Mouse (Mus musculus) midbrain, embryonic 11.5 days (tissue): Measurements from ENCODE around the gene Gm20458. TPM values are rescaled to one million over a fixed set of nuclear protein-coding genes. Genes with fewer than 3 reads are reported as not detected.

ENCODE experiments used
- ATAC-seq: fragments of 200-750 bp; cut with Nextera tagmentation; 2 replicates; pipeline ENCODE4 v1.8.0; 2017; ENCODE audit warnings: moderate TSS enrichment, moderate library complexity; ENCODE audit not compliant: low FRiP score
- DNase-seq: peaks from one replicate; pipeline ENCODE4 v3.0.0; 2015; ENCODE audit warnings: low spot score; ENCODE audit errors: missing footprints
- H3K27ac ChIP-seq: fragments of 300-500 bp; sonication (generic); 2 replicates; pipeline ENCODE4 v1.5.1; 2014; ENCODE audit warnings: low read depth, low read length
- H3K27me3 ChIP-seq: fragments of 300-500 bp; sonication (generic); 2 replicates; pipeline ENCODE4 v1.6.1; 2014; ENCODE audit warnings: mild to moderate bottlenecking, low read length, moderate library complexity, mixed read lengths; ENCODE audit not compliant: control insufficient read depth, insufficient read depth
- H3K36me3 ChIP-seq: fragments of 300-500 bp; sonication (generic); 2 replicates; pipeline ENCODE4 v1.6.1; 2014; ENCODE audit warnings: mild to moderate bottlenecking, low read length, moderate library complexity, mixed read lengths; ENCODE audit not compliant: control insufficient read depth, insufficient read depth
- H3K4me1 ChIP-seq: fragments of 300-500 bp; sonication (generic); 2 replicates; pipeline ENCODE4 v1.6.1; 2014; ENCODE audit warnings: low read length; ENCODE audit not compliant: control insufficient read depth, insufficient read depth
- H3K4me2 ChIP-seq: fragments of 300-500 bp; sonication (generic); 2 replicates; pipeline ENCODE4 v1.6.1; 2014; ENCODE audit warnings: mild to moderate bottlenecking, moderate library complexity
- H3K4me3 ChIP-seq: fragments of 300-500 bp; sonication (generic); 2 replicates; pipeline ENCODE4 v1.5.1; 2014; ENCODE audit warnings: low read depth, low read length
- H3K9ac ChIP-seq: fragments of 300-500 bp; sonication (generic); 2 replicates; pipeline ENCODE4 v1.6.1; 2014; ENCODE audit warnings: low read length
- H3K9me3 ChIP-seq: fragments of 300-500 bp; sonication (generic); 2 replicates; pipeline ENCODE4 v1.6.1; 2016; ENCODE audit warnings: low read length; ENCODE audit not compliant: control insufficient read depth
- WGBS: fragments of 180-500 bp; shearing (Covaris S2); extraction: QIAGEN DNeasy Blood & Tissue Kit; methylation state at CpG from one replicate; pipeline ENCODE4 v1.1.7; 2014; 5-methylcytosine and 5-hydroxymethylcytosine counted together
- polyA plus RNA-seq: library from polyadenylated mRNA; unstranded; fragments of >200 nt; fragmentation: Nextera tagmentation; extraction: Ambion mirVana; gene quantifications from 2 replicates; pipeline ENCODE4 v1.2.1, GENCODE M21; 2014

Gene Gm20458
- polyA plus RNA-seq, 1 experiment from 2014 or later = 5.0 TPM

GRCm38 (mm10) chr2:164485681-164486257, 25.0 kb downstream of the Gm20458 start, which contains the start of gene Dbndd2:
TSS of gene Dbndd2 (plus strand) at chr2:164486106.
- peak; percentile 92 for DNase-seq
- peak; percentile 73 for ATAC-seq
- no peak within 1 kb of the TSS for H3K27ac ChIP-seq
- H3K4me1 ChIP-seq = peaks cover 9% of the 10 kb centered on the region
- peak within 1 kb of the TSS; percentile 72 for H3K9ac ChIP-seq
- peak within 1 kb of the TSS; percentile 100 for H3K4me2 ChIP-seq
- H3K27me3 ChIP-seq = peaks cover 20% of the 10 kb centered on the region
- H3K9me3 ChIP-seq = no peaks in the 10 kb centered on the region
- peak within 1 kb of the TSS; percentile 72 for H3K4me3 ChIP-seq
- no peaks in the 10 kb centered on the region for H3K36me3 ChIP-seq
- under 1% methylated on average over 25 of the region's 26 CpGs for WGBS

- H3K36me3 ChIP-seq = no peaks in the 10 kb centered on the region
- peak overlapping the region; percentile 72 for H3K4me3 ChIP-seq
- under 1% methylated on average over 62 of the region's 90 CpGs for WGBS
- H3K27me3 ChIP-seq = peaks cover 20% of the 10 kb centered on the region
- ATAC-seq (peak; percentile 62; the same call in 1 of the 2 replicates), DNase-seq (peak; percentile 93)
- H3K9ac ChIP-seq = peak overlapping the region; percentile 72
- H3K9me3 ChIP-seq = no peaks in the 10 kb centered on the region
- H3K27ac ChIP-seq = no peak overlapping the region
- H3K4me1 ChIP-seq = peaks cover 9% of the 10 kb centered on the region
- peak overlapping the region; percentile 100 for H3K4me2 ChIP-seq
Measured at GRCm38 (mm10) chr2:164486258-164487114, 25.7 kb downstream of the Gm20458 start.

GRCm38 (mm10) chr2:164487115-164487527, 26.4 kb downstream of the Gm20458 start:
- H3K4me3 ChIP-seq = peak overlapping the region; percentile 72
- no peaks in the 10 kb centered on the region for H3K36me3 ChIP-seq
- no peaks in the 10 kb centered on the region for H3K9me3 ChIP-seq
- WGBS = 14% methylated on average over 11 of the region's 11 CpGs
- H3K27me3 ChIP-seq = peaks cover 20% of the 10 kb centered on the region
- no peak overlapping the region for H3K27ac ChIP-seq
- DNase-seq (peak; percentile 92), ATAC-seq (peak; percentile 7; the same call in 1 of the 2 replicates)
- peaks cover 9% of the 10 kb centered on the region for H3K4me1 ChIP-seq
- H3K9ac ChIP-seq = peak overlapping the region; percentile 72
- peak overlapping the region; percentile 100 for H3K4me2 ChIP-seq

DNA sequence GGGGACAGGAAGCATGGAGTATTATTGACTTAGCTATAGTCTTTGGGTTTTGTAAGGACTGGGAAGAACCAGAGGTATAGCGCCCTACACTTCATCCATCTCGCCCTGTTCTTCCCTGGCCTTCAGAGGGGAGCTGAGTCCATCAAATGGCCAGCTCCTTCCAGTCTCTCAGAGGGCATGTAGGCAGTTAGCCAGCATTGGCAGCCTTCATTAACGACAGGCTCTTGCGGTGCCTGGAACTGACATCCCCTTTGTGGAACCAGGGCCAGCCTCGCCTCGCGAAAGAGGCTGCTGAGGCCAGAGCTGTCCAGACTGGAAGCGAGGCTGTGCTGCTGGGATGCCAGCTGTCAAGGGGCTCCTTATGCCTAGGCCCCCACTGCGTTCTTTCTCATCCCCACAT, 27.0 kb downstream of the Gm20458 start:
- ATAC-seq (no peak), DNase-seq (no peak)
- WGBS = 67% methylated on average over 9 of the region's 9 CpGs
- Histone ChIP-seq H3K4me2 (no peak overlapping the region), H3K27ac (no peak overlapping the region), H3K9ac (no peak overlapping the region), H3K27me3 (peaks cover 20% of the 10 kb centered on the region), H3K4me1 (peaks cover 9% of the 10 kb centered on the region), H3K9me3 (no peaks in the 10 kb centered on the region), H3K4me3 (no peak overlapping the region), H3K36me3 (no peaks in the 10 kb centered on the region)

- Histone ChIP-seq H3K27ac (no peak overlapping the region), H3K4me3 (no peak overlapping the region), H3K36me3 (no peaks in the 10 kb centered on the region), H3K4me1 (peaks cover 5% of the 10 kb centered on the region; the same call in 1 of the 2 replicates), H3K9ac (no peak overlapping the region), H3K4me2 (no peak overlapping the region), H3K9me3 (no peaks in the 10 kb centered on the region), H3K27me3 (no peaks in the 10 kb centered on the region)
- ATAC-seq = no peak
- 43% methylated on average over 2 of the region's 2 CpGs for WGBS
- DNase-seq = no peak
Measured at GRCm38 (mm10) chr2:164494126-164494525, 33.4 kb downstream of the Gm20458 start.

GRCm38 (mm10) chr2:164496331-164496730, 35.6 kb downstream of the Gm20458 start:
- Histone ChIP-seq H3K4me3 (no peak overlapping the region), H3K9me3 (no peaks in the 10 kb centered on the region), H3K27me3 (no peaks in the 10 kb centered on the region)

GRCm38 (mm10) chr2:164496847-164497690, 36.3 kb downstream of the Gm20458 start, which contains the start of gene Pigt:
TSS of gene Pigt (plus strand) at chr2:164497520.
- H3K9ac ChIP-seq = peak within 1 kb of the TSS; percentile 73
- peak; percentile 97 for DNase-seq

More at GRCm38 (mm10) chr2:164496331-164496730, 35.6 kb downstream of the Gm20458 start:
- no peak overlapping the region for H3K27ac ChIP-seq
- H3K4me2 ChIP-seq = no peak overlapping the region
- DNase-seq = no peak
- no peak overlapping the region for H3K9ac ChIP-seq
- no peak for ATAC-seq
- H3K36me3 ChIP-seq = peaks cover 2% of the 10 kb centered on the region; the same call in 1 of the 2 replicates
- WGBS = 59% methylated on average over 1 of the region's 1 CpGs
- peaks cover 5% of the 10 kb centered on the region; the same call in 1 of the 2 replicates for H3K4me1 ChIP-seq

GRCm38 (mm10) chr2:164497691-164498268, 37.0 kb downstream of the Gm20458 start:
- WGBS = 6% methylated on average over 21 of the region's 21 CpGs
- DNase-seq = no peak
- Histone ChIP-seq H3K4me1 (peaks cover 5% of the 10 kb centered on the region; the same call in 1 of the 2 replicates), H3K9ac (peak overlapping the region; percentile 73), H3K4me2 (peak overlapping the region; percentile 97), H3K27me3 (no peaks in the 10 kb centered on the region), H3K36me3 (peaks cover 8% of the 10 kb centered on the region; the same call in 1 of the 2 replicates), H3K4me3 (peak overlapping the region; percentile 68), H3K27ac (no peak overlapping the region), H3K9me3 (no peaks in the 10 kb centered on the region)
- ATAC-seq = peak; percentile 15; the same call in 1 of the 2 replicates

More at GRCm38 (mm10) chr2:164496847-164497690, 36.3 kb downstream of the Gm20458 start, which contains the start of gene Pigt:
- no peak within 1 kb of the TSS for H3K27ac ChIP-seq
- no peaks in the 10 kb centered on the region for H3K27me3 ChIP-seq
- H3K4me3 ChIP-seq = peak within 1 kb of the TSS; percentile 68
- H3K9me3 ChIP-seq = no peaks in the 10 kb centered on the region
- WGBS = 4% methylated on average over 43 of the region's 43 CpGs
- H3K4me2 ChIP-seq = peak within 1 kb of the TSS; percentile 97
- H3K4me1 ChIP-seq = peaks cover 5% of the 10 kb centered on the region; the same call in 1 of the 2 replicates
- peak; percentile 95 for ATAC-seq
- peaks cover 4% of the 10 kb centered on the region; the same call in 1 of the 2 replicates for H3K36me3 ChIP-seq
